Mouse (Mus musculus) kidney, postnatal 0 days (tissue): ENCODE results near the gene Hmbs. TPM values are rescaled to one million over a fixed set of nuclear protein-coding genes. Genes with fewer than 3 reads are reported as not detected.
"Not testable (repeated sequence)": the region's sequence is repeated elsewhere in the genome, so short reads cannot be mapped to it uniquely, and the experiment has no call there.

Experiments used
- ATAC-seq: fragments of 200-750 bp; cut with Nextera tagmentation; replicated peaks from 2 replicates; pipeline ENCODE4 v1.8.0; 2017; ENCODE audit warnings: low read depth, moderate number of reproducible peaks, moderate TSS enrichment, moderate library complexity; ENCODE audit not compliant: low FRiP score
- DNase-seq: peaks from one replicate; pipeline ENCODE4 v3.0.0-alpha.2; 2016; ENCODE audit warnings: low spot score
- H3K27ac ChIP-seq: fragments of 300-500 bp; sonication (generic); 2 replicates; pipeline ENCODE4 v1.5.1; 2014; ENCODE audit warnings: mild to moderate bottlenecking
- H3K27me3 ChIP-seq: fragments of 300-500 bp; sonication (generic); 2 replicates; pipeline ENCODE4 v1.6.1; 2014; ENCODE audit warnings: low read length, mixed read lengths; ENCODE audit not compliant: insufficient read depth
- H3K36me3 ChIP-seq: fragments of 300-500 bp; sonication (generic); 2 replicates; pipeline ENCODE4 v1.6.1; 2014; ENCODE audit warnings: low read length, mixed read lengths; ENCODE audit not compliant: insufficient read depth
- H3K4me1 ChIP-seq: fragments of 300-500 bp; sonication (generic); replicated peaks from 2 replicates; pipeline ENCODE4 v1.6.1; 2014; ENCODE audit warnings: antibody characterized with exemption, low read length, mixed read lengths; ENCODE audit not compliant: insufficient read depth
- H3K4me2 ChIP-seq: fragments of 300-500 bp; sonication (generic); 2 replicates; pipeline ENCODE4 v1.6.1; 2014; ENCODE audit warnings: mild to moderate bottlenecking, low read length, moderate library complexity, mixed read lengths
- H3K4me3 ChIP-seq: fragments of 300-500 bp; sonication (generic); replicated peaks from 2 replicates; pipeline ENCODE4 v1.5.1; 2014; ENCODE audit warnings: low read depth, low read length
- H3K9ac ChIP-seq: fragments of 300-500 bp; sonication (generic); 2 replicates; pipeline ENCODE4 v1.6.1; 2014; ENCODE audit warnings: low read depth, low read length
- H3K9me3 ChIP-seq: fragments of 300-500 bp; sonication (generic); replicated peaks from 2 replicates; pipeline ENCODE4 v1.6.1; 2016; ENCODE audit warnings: low read length, inconsistent platforms, mixed read lengths
- CTCF ChIP-seq: IDR thresholded peaks from 2 replicates; pipeline ENCODE4 v1.5.1; 2016; ENCODE audit warnings: antibody characterized with exemption, low read depth, mild to moderate bottlenecking, moderate library complexity
- WGBS: fragments of 180-500 bp; shearing (Covaris S2); extraction: QIAGEN DNeasy Blood & Tissue Kit; methylation state at CpG from one replicate; pipeline ENCODE4 v1.1.7; 2014; 5-methylcytosine and 5-hydroxymethylcytosine counted together
- polyA plus RNA-seq: library from polyadenylated mRNA; unstranded; fragments of >200 nt; fragmentation: Nextera tagmentation; extraction: Ambion mirVana; gene quantifications from 2 replicates; pipeline ENCODE4 v1.2.1, GENCODE M21; 2015

Gene Hmbs
- polyA plus RNA-seq, 1 experiment from 2014 or later, result 88.2 TPM

DNA sequence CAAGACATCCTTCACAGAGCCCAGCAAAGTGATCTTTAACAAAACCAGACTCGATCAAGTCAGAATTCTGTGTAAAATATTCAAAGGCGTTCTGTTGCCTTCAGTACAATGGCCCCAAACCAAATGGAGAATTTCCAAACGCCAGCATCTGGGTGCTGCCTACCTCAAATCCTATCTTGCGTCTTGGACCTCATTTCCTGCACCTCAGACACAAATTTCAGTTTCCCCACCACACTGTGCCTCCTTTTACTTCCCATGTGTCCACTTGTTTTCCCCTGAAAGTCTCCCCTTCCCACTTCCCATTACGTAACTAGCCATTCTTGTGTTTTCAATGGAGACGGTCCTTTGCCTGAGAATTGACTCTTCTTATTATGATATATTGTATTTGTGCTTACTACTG, 37.5 kb downstream of the Hmbs start:
- Histone ChIP-seq H3K4me2 (no peak overlapping the region), H3K9ac (no peak overlapping the region), H3K4me3 (no peak overlapping the region), H3K9me3 (no peaks in the 10 kb centered on the region), H3K27me3 (no peaks in the 10 kb centered on the region), H3K4me1 (0 out of 2 replicates have a peak, but pooled peaks cover 12% of the 10 kb centered on the region), H3K27ac (no peak overlapping the region), H3K36me3 (0 out of 2 replicates have a peak, but pooled peaks cover 14% of the 10 kb centered on the region)
- no peak for TF ChIP-seq CTCF
- ATAC-seq (no peak), DNase-seq (no peak)
- WGBS, result 86% methylated on average over 6 of the region's 6 CpGs

DNA sequence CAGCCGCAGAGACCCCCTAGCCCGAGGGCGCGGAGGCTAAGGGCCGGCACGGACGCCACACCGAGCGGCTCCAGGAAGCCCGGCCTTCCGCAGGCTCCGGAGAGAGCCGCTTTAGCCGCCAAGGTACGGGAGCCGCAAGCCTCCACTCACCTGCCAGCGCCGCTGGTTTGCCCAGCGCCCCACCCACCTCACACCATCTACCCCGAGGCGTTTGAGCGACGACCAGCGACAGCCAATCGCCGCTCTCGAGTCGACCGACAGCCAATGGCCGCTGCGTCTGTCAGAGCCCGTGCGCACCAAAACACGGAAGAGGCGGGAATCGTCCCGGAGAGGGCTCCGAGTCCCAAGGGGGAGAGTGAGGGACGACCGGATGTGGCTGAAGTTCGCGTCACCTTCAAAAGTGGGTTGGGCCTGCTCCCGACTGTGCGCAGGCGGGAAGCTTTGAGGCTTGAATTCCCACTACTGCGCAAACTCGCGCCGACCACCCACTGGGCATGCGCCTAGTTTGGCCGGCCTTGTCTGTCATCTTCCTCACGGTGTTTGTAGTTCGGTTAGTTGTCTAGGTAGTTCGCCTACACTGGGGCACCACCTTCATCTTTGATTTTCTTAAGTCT, 38.5 kb downstream of the Hmbs start, which contains the start of gene Hinfp:
TSS of gene Hinfp (minus strand) at position 206 of the 614 bp plus-strand sequence.
- no peaks in the 10 kb centered on the region for H3K27me3 ChIP-seq
- peak within 1 kb of the TSS; percentile 88 for H3K9ac ChIP-seq
- DNase-seq (peak; percentile 100), ATAC-seq (peak; percentile 98)
- under 1% methylated on average over 54 of the region's 54 CpGs for WGBS
- peak within 1 kb of the TSS; percentile 75 for H3K27ac ChIP-seq
- TF ChIP-seq CTCF, result no peak
- H3K4me3 ChIP-seq, result peak within 1 kb of the TSS; percentile 82
- H3K4me1 ChIP-seq, result 0 out of 2 replicates have a peak, but pooled peaks cover 10% of the 10 kb centered on the region
- H3K9me3 ChIP-seq, result no peaks in the 10 kb centered on the region
- H3K4me2 ChIP-seq, result peak within 1 kb of the TSS; percentile 75
- peaks cover 21% of the 10 kb centered on the region; the same call in 1 of the 2 replicates for H3K36me3 ChIP-seq

DNA sequence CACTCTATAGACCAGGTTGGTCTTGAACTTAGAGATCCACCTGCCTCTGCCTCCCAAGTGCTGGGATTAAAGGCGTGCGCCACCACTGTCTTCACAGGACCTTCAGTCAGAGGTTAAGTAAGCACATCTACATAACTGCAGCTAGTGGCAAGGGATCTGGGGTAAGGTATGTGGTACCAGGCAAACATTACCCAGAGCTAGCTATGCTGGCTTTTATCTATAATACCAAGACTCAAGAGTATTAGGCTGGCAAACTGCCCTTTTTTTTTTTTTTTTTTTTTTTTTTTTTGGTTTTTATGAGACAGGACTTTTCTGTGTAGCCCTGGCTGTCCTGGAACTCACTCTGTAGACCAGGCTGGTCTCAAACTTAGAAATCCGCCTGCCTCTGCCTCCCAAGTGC, 44.0 kb downstream of the Hmbs start:
- not testable (repeated sequence) for H3K4me3 ChIP-seq, H3K27me3 ChIP-seq, H3K9me3 ChIP-seq, H3K27ac ChIP-seq, ATAC-seq, H3K4me1 ChIP-seq, H3K9ac ChIP-seq, DNase-seq, H3K4me2 ChIP-seq
- peaks cover 62% of the 10 kb centered on the region for H3K36me3 ChIP-seq
- 97% methylated on average over 3 of the region's 3 CpGs for WGBS

DNA sequence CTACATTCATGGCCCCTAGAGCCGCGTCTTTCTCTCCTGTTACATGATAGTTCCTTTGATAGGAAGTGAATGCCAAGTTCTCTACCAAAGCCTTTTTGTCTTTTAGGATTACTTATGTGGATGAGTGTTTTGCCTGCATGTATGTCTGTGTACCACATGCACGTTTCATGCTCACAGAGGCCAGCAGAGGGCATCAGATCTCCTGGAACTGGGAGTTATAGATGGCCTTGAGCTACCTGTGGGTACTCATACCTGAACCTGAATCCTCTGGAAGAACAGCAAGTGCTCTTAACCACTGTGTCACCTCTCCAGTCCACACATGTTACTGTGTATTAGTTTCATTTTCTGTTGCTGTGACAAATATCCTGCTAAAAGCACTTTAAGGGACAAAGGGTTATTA, 51.5 kb downstream of the Hmbs start:
- DNase-seq, result peak; percentile 63
- no peak for ATAC-seq
- no peak overlapping the region for H3K4me2 ChIP-seq

DNA sequence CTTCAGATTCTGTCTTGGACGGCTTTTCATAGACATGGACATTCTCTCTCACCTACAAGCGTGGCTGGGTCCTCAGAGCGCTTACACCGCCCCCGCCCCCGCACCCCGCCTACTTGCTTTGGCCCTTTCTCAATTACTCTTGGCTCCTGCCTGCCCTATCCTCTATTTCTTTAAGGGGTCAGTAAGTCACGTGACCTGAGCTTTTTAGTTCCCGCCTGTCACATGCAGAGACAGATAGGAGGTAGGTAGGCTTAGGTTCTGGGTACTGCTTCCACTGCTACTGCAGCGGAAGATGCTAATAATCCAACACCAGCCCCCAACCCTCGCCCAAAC, 55.1 kb downstream of the Hmbs start:
- H3K36me3 ChIP-seq, result peaks cover 7% of the 10 kb centered on the region; the same call in 1 of the 2 replicates
- H3K4me1 ChIP-seq, result peaks cover 4% of the 10 kb centered on the region; the same call in 1 of the 2 replicates
- no peaks in the 10 kb centered on the region for H3K27me3 ChIP-seq
- 11% methylated on average over 11 of the region's 11 CpGs for WGBS
- DNase-seq (peak; percentile 38), ATAC-seq (no peak)
- H3K27ac ChIP-seq, result no peak overlapping the region
- H3K4me3 ChIP-seq, result no peak overlapping the region
- H3K9ac ChIP-seq, result no peak overlapping the region
- peak overlapping the region; percentile 95 for H3K4me2 ChIP-seq
- H3K9me3 ChIP-seq, result no peaks in the 10 kb centered on the region
- TF ChIP-seq CTCF, result no peak

More for the DNA sequence above, 51.5 kb downstream of the Hmbs start:
- Histone ChIP-seq H3K27ac (no peak overlapping the region), H3K4me1 (peaks cover 4% of the 10 kb centered on the region; the same call in 1 of the 2 replicates), H3K4me3 (no peak overlapping the region), H3K9ac (no peak overlapping the region), H3K27me3 (no peaks in the 10 kb centered on the region), H3K9me3 (no peaks in the 10 kb centered on the region), H3K36me3 (peaks cover 24% of the 10 kb centered on the region)
- 70% methylated on average over 3 of the region's 3 CpGs for WGBS
- peak; percentile 80 for TF ChIP-seq CTCF

DNA sequence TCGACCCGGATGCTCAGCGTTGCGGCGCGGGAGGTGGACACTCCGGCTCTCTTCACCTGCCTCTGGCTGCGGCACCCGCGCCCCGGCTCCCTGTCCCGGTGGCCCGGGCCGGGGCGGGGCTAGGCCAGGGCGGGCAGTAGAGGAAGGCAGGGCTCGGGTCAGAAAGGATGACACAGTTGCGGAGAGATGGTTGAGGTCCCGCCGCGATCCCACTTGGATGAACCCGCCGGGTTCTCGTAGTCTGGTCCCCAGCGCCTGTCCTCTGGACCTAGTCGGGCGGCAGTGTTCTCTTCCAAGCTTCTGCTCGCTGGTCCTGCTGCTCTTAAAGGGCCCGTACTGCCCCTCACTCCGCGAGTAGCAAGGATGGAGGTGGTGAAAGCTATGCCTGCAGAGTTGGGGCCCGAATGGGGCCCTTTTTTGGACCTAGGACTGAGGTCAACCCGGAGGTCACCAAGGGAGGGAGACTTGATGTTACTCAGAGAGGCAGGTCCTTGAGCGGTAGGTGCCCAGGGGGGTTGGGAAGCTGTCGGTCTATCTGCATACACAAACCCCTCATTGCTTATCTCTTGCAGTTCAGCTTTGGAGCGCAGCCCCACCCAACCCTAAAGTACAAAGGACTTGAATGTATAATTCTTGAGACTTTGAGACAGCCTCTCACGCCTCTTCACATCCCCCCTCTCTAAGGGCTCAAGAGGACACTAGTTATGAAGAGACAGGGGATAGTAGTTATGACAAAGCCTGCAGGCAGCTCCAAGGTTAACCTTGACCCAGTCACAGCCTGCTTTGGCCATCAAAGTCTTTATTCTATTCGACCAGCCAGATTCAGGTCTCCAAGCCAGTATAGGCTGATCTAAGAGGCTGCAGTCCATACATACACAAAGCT, 55.7 kb downstream of the Hmbs start, which contains the start of gene Abcg4:
TSS of gene Abcg4 (minus strand) at position 540 of the 883 bp plus-strand sequence.
- Histone ChIP-seq H3K9ac (peak within 1 kb of the TSS; percentile 61), H3K27ac (no peak within 1 kb of the TSS), H3K27me3 (no peaks in the 10 kb centered on the region), H3K4me3 (peak within 1 kb of the TSS; percentile 57), H3K36me3 (peaks cover 4% of the 10 kb centered on the region; the same call in 1 of the 2 replicates), H3K4me1 (peaks cover 4% of the 10 kb centered on the region; the same call in 1 of the 2 replicates), H3K4me2 (peak within 1 kb of the TSS; percentile 95), H3K9me3 (no peaks in the 10 kb centered on the region)
- WGBS, result 1% methylated on average over 38 of the region's 38 CpGs
- ATAC-seq (peak; percentile 50; the same call in 1 of the 2 replicates), DNase-seq (peak; percentile 56)
- TF ChIP-seq CTCF, result no peak
